Mouse (Mus musculus) liver, adult 2 months (tissue): ENCODE data around the gene Spg21. TPM values are rescaled to one million over a fixed set of nuclear protein-coding genes. Genes with fewer than 3 reads are reported as not detected.

ENCODE experiments used
- DNase-seq: peaks from one replicate; pipeline ENCODE4 v3.0.0-alpha.2; 2011; ENCODE audit warnings: low read depth, low spot score; ENCODE audit errors: extremely low read depth
- H3K27ac ChIP-seq: fragments of 200-500 bp; replicated peaks from 2 replicates; pipeline ENCODE4 v1.5.1; 2012; ENCODE audit warnings: low read depth, mild to moderate bottlenecking, control low read depth, inconsistent platforms, low read length; ENCODE audit not compliant: insufficient read depth
- H3K27me3 ChIP-seq: fragments of 200-500 bp; 2 replicates; pipeline ENCODE4 v1.6.1; 2012; ENCODE audit warnings: mild to moderate bottlenecking, moderate library complexity, low read length, inconsistent platforms; ENCODE audit not compliant: control insufficient read depth, insufficient read depth
- H3K36me3 ChIP-seq: fragments of 200-500 bp; 2 replicates; pipeline ENCODE4 v1.6.1; 2012; ENCODE audit warnings: low read length, inconsistent platforms; ENCODE audit not compliant: control insufficient read depth, insufficient read depth
- H3K4me1 ChIP-seq: fragments of 200-500 bp; 2 replicates; pipeline ENCODE4 v1.6.1; 2011; ENCODE audit warnings: low read length; ENCODE audit not compliant: control insufficient read depth, insufficient read depth
- H3K4me3 ChIP-seq: fragments of 200-500 bp; 2 replicates; pipeline ENCODE4 v1.5.1; 2011; ENCODE audit warnings: low read depth, mild to moderate bottlenecking, control low read depth, low read length, moderate library complexity; ENCODE audit not compliant: insufficient read depth
- H3K79me2 ChIP-seq: fragments of 200-500 bp; 2 replicates; pipeline ENCODE4 v1.6.1; 2012; ENCODE audit warnings: inconsistent platforms, mild to moderate bottlenecking, low read length, moderate library complexity; ENCODE audit not compliant: control insufficient read depth, insufficient read depth
- H3K9ac ChIP-seq: fragments of 200-500 bp; 2 replicates; pipeline ENCODE4 v1.6.1; 2012; ENCODE audit warnings: low read depth, mild to moderate bottlenecking, control low read depth, inconsistent platforms, low read length
- CTCF ChIP-seq: fragments of 200-500 bp; IDR thresholded peaks from 2 replicates; pipeline ENCODE4 v1.5.1; 2011; ENCODE audit warnings: low read depth, low read length, control low read depth
- POLR2A ChIP-seq: fragments of 200-500 bp; IDR thresholded peaks from 2 replicates; pipeline ENCODE4 v1.6.1; 2011; ENCODE audit warnings: low read length, control low read depth; ENCODE audit not compliant: insufficient read depth; ENCODE audit errors: extremely low read depth
- WGBS: fragments of 180-500 bp; shearing (Covaris S2); methylation state at CpG from one replicate; pipeline ENCODE4 v1.1.7; 2018; 5-methylcytosine and 5-hydroxymethylcytosine counted together
- polyA plus RNA-seq: library from polyadenylated mRNA; depleted of rRNA; stranded (reverse); fragments of >200 nt; gene quantifications from 2 replicates; pipeline ENCODE4 v1.2.3, GENCODE M21; 2012
- total RNA-seq: library from RNA; depleted of rRNA; stranded (reverse); fragments of >200 nt; gene quantifications from 2 replicates; pipeline ENCODE4 v1.2.3, GENCODE M21; 2014

Gene Spg21
- total and polyA plus RNA-seq, 2 experiments, result 10.7 to 20.0 TPM

- H3K4me3 ChIP-seq, result no peak overlapping the region
- TF ChIP-seq CTCF (peak; percentile 61), POLR2A (no peak)
- H3K79me2 ChIP-seq, result no peaks in the 10 kb centered on the region; the same call in 1 of the 2 replicates
- no peaks in the 10 kb centered on the region for H3K36me3 ChIP-seq
- no peaks in the 10 kb centered on the region for H3K4me1 ChIP-seq
- 83% methylated on average over 5 of the region's 5 CpGs for WGBS
- DNase-seq, result peak; percentile 40
- no peaks in the 10 kb centered on the region for H3K27me3 ChIP-seq
- H3K27ac ChIP-seq, result no peak overlapping the region
- no peak overlapping the region for H3K9ac ChIP-seq
Observed at GRCm38 (mm10) chr9:65434140-65434539, 26.6 kb upstream of the Spg21 start.

- H3K79me2 ChIP-seq, result no peaks in the 10 kb centered on the region; the same call in 1 of the 2 replicates
- H3K4me3 ChIP-seq, result no peak overlapping the region
- TF ChIP-seq CTCF, result no peak
- H3K27me3 ChIP-seq, result no peaks in the 10 kb centered on the region
- 72% methylated on average over 4 of the region's 4 CpGs for WGBS
- H3K36me3 ChIP-seq, result no peaks in the 10 kb centered on the region
- DNase-seq, result no peak
- no peak overlapping the region for H3K27ac ChIP-seq
- H3K9ac ChIP-seq, result no peak overlapping the region
- H3K4me1 ChIP-seq, result no peaks in the 10 kb centered on the region
Observed at GRCm38 (mm10) chr9:65435211-65435610, 25.5 kb upstream of the Spg21 start.

DNA sequence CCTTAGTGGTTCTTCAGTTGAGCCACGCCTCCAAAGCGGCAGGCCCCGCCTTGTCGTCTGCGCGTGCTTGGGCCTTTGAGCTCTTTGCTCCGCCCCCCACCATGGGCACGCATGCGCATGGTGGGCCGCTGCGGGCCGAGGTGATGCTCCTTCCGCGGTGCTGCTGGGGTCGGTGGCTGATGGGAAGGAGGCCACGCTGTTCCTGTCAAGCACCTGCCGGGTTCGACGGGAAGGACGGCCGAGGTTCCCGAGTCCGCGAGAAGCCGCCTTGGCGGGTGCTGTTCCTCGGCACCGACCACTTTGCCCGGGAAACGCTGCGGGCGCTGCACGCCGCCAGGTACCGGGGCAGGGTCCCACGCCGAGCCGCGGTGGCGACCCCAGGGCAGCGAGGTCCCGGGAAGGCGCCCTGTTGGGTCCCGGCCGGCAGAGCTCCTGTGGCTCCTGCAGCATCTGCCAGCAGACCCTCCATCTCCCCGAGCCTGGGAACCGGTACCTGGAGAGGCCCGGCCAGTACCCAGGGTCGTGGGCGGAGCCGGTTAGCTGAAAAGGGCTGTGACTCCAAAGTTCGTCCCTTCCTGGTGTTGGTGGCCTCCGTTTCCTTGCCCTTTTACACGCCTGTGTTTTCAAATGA, 25.0 kb upstream of the Spg21 start, which contains the start of gene Mtfmt:
TSS of gene Mtfmt (plus strand) at position 112 of the 631 bp plus-strand sequence.
- H3K27ac ChIP-seq, result no peak within 1 kb of the TSS
- peak within 1 kb of the TSS; percentile 84 for H3K4me3 ChIP-seq
- no peaks in the 10 kb centered on the region; the same call in 1 of the 2 replicates for H3K79me2 ChIP-seq
- no peaks in the 10 kb centered on the region for H3K27me3 ChIP-seq
- peaks cover 2% of the 10 kb centered on the region; the same call in 1 of the 2 replicates for H3K36me3 ChIP-seq
- H3K4me1 ChIP-seq, result no peaks in the 10 kb centered on the region
- TF ChIP-seq POLR2A, result peak; percentile 44; the same call in 1 of the 2 replicates
- TF ChIP-seq CTCF, result no peak
- WGBS, result under 1% methylated on average over 54 of the region's 54 CpGs
- peak within 1 kb of the TSS; percentile 71 for H3K9ac ChIP-seq
- DNase-seq, result peak; percentile 73

GRCm38 (mm10) chr9:65444692-65445091, 16.1 kb upstream of the Spg21 start:
- no peak overlapping the region for H3K4me3 ChIP-seq
- 95% methylated on average over 4 of the region's 4 CpGs for WGBS
- peaks cover 31% of the 10 kb centered on the region for H3K36me3 ChIP-seq
- no peak overlapping the region for H3K9ac ChIP-seq
- H3K27me3 ChIP-seq, result no peaks in the 10 kb centered on the region
- TF ChIP-seq CTCF (no peak), POLR2A (no peak)
- H3K27ac ChIP-seq, result no peak overlapping the region
- no peaks in the 10 kb centered on the region for H3K79me2 ChIP-seq
- DNase-seq, result no peak
- no peaks in the 10 kb centered on the region for H3K4me1 ChIP-seq

GRCm38 (mm10) chr9:65447951-65448350, 12.8 kb upstream of the Spg21 start:
- DNase-seq, result no peak
- H3K36me3 ChIP-seq, result peaks cover 37% of the 10 kb centered on the region
- H3K9ac ChIP-seq, result no peak overlapping the region
- TF ChIP-seq CTCF, result no peak
- H3K4me3 ChIP-seq, result no peak overlapping the region
- H3K27ac ChIP-seq, result no peak overlapping the region
- WGBS, result 97% methylated on average over 6 of the region's 6 CpGs
- no peaks in the 10 kb centered on the region for H3K4me1 ChIP-seq
- H3K27me3 ChIP-seq, result no peaks in the 10 kb centered on the region
- H3K79me2 ChIP-seq, result no peaks in the 10 kb centered on the region

- no peaks in the 10 kb centered on the region for H3K27me3 ChIP-seq
- no peak overlapping the region for H3K27ac ChIP-seq
- H3K79me2 ChIP-seq, result no peaks in the 10 kb centered on the region; the same call in 1 of the 2 replicates
- no peak overlapping the region for H3K4me3 ChIP-seq
- H3K36me3 ChIP-seq, result no peaks in the 10 kb centered on the region
- no peak overlapping the region for H3K9ac ChIP-seq
- DNase-seq, result no peak
- TF ChIP-seq POLR2A (no peak), CTCF (no peak)
- H3K4me1 ChIP-seq, result peaks cover 2% of the 10 kb centered on the region
- 88% methylated on average over 2 of the region's 2 CpGs for WGBS
Observed at GRCm38 (mm10) chr9:65458975-65459374, 1.8 kb upstream of the Spg21 start.
